Mouse (Mus musculus): ENCODE measurements around the gene Nostrin.

- TF ChIP-seq POLR2AphosphoS2 (IDR thresholded peaks at IDR 0.05; ENCODE audit: insufficient read length, low read depth) (no peak), E2F4 (IDR thresholded peaks at IDR 0.05; ENCODE audit: insufficient read depth) (no peak), POLR2A (IDR thresholded peaks at IDR 0.05; ENCODE audit: insufficient read length, low read depth) (no peak), MYOG (IDR thresholded peaks at IDR 0.05; ENCODE audit: control insufficient read depth in 1 of 3, insufficient read depth in 1 of 3, insufficient read length in 2 of 3, low read depth in 2 of 3) (no peak), CEBPB (IDR thresholded peaks at IDR 0.05; ENCODE audit: insufficient read depth, poor library complexity, severe bottlenecking) (no peak), MYOD1 (IDR thresholded peaks at IDR 0.05; ENCODE audit: control insufficient read depth in 1 of 3, insufficient read length in 2 of 3, low read depth in 2 of 3) (no peak), REST (IDR thresholded peaks at IDR 0.05; ENCODE audit: insufficient read depth, insufficient read length) (no peak), USF1 (IDR thresholded peaks at IDR 0.05; ENCODE audit: low read depth) (no peak), MAX (IDR thresholded peaks at IDR 0.05; ENCODE audit: low read depth) (no peak), SRF (IDR thresholded peaks at IDR 0.05; ENCODE audit: control insufficient read depth, insufficient read length, low read depth) (no peak)
Measured at GRCm38 (mm10) chr2:69179721-69180120, 44.1 kb downstream of the Nostrin start.

Measured in myocyte (in vitro differentiated cells).